Mouse (Mus musculus) limb, embryonic 12.5 days (tissue): ENCODE measurements around the gene Msantd2. TPM values are rescaled to one million over a fixed set of nuclear protein-coding genes. Genes with fewer than 3 reads are reported as not detected.
A peak's percentile ranks its signal among the peaks of the same experiment; 100 is the strongest.

Experiments
- ATAC-seq: fragments of 200-750 bp; cut with Nextera tagmentation; 2 replicates; pipeline ENCODE4 v1.8.0; 2017; ENCODE audit warnings: low read depth, moderate TSS enrichment; ENCODE audit not compliant: insufficient number of reproducible peaks, insufficient read depth, low FRiP score, low TSS enrichment
- H3K27ac ChIP-seq: fragments of 300-500 bp; sonication (generic); 2 replicates; pipeline ENCODE4 v1.5.1; 2016; ENCODE audit warnings: mild to moderate bottlenecking, moderate library complexity
- H3K27me3 ChIP-seq: fragments of 300-500 bp; sonication (generic); 2 replicates; pipeline ENCODE4 v1.6.1; 2016; ENCODE audit warnings: mild to moderate bottlenecking, moderate library complexity
- H3K36me3 ChIP-seq: fragments of 300-500 bp; sonication (generic); 2 replicates; pipeline ENCODE4 v1.6.1; 2016; ENCODE audit warnings: mild to moderate bottlenecking, moderate library complexity
- H3K4me1 ChIP-seq: fragments of 300-500 bp; sonication (generic); replicated peaks from 2 replicates; pipeline ENCODE4 v1.6.1; 2016
- H3K4me2 ChIP-seq: fragments of 300-500 bp; sonication (generic); 2 replicates; pipeline ENCODE4 v1.6.1; 2016; ENCODE audit warnings: mild to moderate bottlenecking, moderate library complexity
- H3K4me3 ChIP-seq: fragments of 300-500 bp; sonication (generic); replicated peaks from 2 replicates; pipeline ENCODE4 v1.5.1; 2016; ENCODE audit warnings: mild to moderate bottlenecking
- H3K9ac ChIP-seq: fragments of 300-500 bp; sonication (generic); replicated peaks from 2 replicates; pipeline ENCODE4 v1.6.1; 2016; ENCODE audit warnings: mild to moderate bottlenecking, moderate library complexity
- H3K9me3 ChIP-seq: fragments of 300-500 bp; sonication (generic); 2 replicates; pipeline ENCODE4 v1.6.1; 2016; ENCODE audit warnings: mild to moderate bottlenecking, moderate library complexity
- WGBS: fragments of 180-500 bp; shearing (Covaris S2); methylation state at CpG from one replicate; pipeline ENCODE4 v1.1.7; 2016; 5-methylcytosine and 5-hydroxymethylcytosine counted together
- polyA plus RNA-seq: library from polyadenylated mRNA; unstranded; fragments of >200 nt; fragmentation: Nextera tagmentation; extraction: Ambion mirVana; gene quantifications from 2 replicates; pipeline ENCODE4 v1.2.1, GENCODE M21; 2016

Gene Msantd2
- polyA plus RNA-seq, 1 experiment from 2014 or later, result 40.4 TPM

DNA sequence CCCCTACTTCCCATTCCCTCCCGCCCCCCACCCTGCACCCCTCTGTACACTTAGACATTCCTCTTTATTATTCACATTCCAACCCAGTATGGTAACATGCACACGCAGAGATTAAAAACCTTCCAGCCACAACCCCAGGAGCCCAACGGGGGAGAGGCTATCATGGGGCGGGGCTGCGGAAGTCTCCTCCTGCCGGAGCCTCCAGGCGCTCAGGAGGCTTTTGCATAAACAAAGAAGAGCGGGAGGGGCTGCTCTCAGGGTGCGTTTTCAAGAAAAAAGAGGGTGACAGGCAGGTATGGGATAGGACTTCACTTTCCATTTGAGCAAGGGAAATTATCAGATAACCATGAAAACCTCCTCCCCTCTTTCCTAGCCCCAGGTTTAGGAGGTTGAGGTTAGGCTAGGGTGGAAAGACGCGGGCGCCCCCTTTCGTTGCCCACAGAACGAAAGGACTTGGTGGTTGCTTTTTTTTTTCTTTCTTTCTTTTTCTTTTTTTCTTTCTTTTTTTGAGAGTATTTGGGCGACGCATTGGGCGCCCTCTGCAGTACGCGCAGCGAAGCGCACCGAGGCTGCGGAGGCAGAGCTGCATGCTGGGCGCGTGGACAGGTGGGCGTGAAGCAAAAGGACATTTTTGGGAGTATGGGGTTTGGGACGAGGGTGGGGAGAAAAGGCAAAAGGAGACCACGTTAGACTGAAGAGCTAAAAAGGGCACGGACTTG lies 55.5 kb downstream of the Msantd2 start:
- H3K4me1 ChIP-seq, result peaks cover 22% of the 10 kb centered on the region
- no peak; the same call in 1 of the 2 replicates for ATAC-seq
- H3K27ac ChIP-seq, result no peak overlapping the region
- 2% methylated on average over 29 of the region's 29 CpGs for WGBS
- H3K9ac ChIP-seq, result peak overlapping the region; percentile 12; the same call in 1 of the 2 replicates
- H3K4me3 ChIP-seq, result peak overlapping the region; percentile 24
- peaks cover 78% of the 10 kb centered on the region for H3K27me3 ChIP-seq
- no peaks in the 10 kb centered on the region for H3K9me3 ChIP-seq
- no peaks in the 10 kb centered on the region for H3K36me3 ChIP-seq
- H3K4me2 ChIP-seq, result peak overlapping the region; percentile 52

DNA sequence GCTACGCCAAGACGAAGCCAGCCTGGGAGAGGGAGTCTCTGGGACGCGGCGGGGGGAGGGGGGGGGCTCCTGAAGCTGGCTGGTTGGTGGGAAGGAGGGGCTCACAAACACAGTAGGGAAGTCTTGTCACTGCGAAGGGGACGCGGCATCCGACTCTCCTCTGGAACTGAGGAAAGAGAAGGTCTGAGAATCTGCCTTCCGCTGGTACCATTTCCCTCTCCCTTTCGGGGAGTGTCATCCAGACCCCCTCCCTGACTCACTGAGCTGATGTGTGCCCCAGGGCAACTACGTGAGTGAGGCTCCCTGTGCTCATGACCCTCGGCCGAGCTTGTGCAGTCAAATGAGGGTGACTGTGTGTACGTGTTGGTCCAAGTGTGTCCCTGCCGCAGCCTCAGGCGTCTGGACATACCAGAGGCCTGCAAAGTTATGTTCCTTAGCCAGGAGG lies 56.1 kb downstream of the Msantd2 start:
- Histone ChIP-seq H3K4me2 (peak overlapping the region; percentile 52), H3K27ac (no peak overlapping the region), H3K9ac (0 out of 2 replicates have a peak overlapping the region, but pooled peaks have one; percentile 12), H3K4me3 (peak overlapping the region; percentile 24), H3K36me3 (no peaks in the 10 kb centered on the region), H3K9me3 (no peaks in the 10 kb centered on the region), H3K4me1 (peaks cover 22% of the 10 kb centered on the region), H3K27me3 (peaks cover 78% of the 10 kb centered on the region)
- WGBS, result 11% methylated on average over 15 of the region's 17 CpGs
- 0 out of 2 replicates have a peak, but pooled peaks have one; percentile 40 for ATAC-seq

DNA sequence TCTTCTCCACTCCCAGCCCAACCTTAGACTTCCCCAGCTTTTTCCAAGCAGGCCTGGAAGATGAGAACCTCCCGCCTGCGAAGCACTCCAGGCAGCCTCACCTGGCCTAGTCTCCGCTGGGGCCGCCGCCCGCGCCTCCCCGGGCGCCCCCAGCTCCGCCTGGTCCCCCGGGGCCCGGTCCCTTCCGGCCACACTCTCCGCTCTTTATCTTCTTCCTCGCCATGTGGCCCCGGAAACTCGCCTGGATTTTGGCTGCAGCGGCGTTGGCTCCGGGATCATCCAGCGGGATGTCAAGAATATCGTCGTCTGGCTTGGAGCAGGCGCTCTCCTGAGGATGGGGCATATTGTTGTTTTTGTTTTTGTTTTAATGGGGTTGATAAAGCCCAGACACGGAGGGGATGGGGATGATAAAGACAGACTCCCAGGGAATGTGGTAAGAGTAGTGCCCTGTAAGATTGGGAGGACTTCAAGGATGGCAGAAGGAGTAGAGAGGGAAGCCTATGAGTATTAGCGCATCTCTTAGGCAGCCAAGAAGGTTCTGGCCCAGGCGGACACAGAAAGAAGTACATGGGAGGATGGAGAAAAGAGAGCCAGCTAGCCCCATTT lies 56.8 kb downstream of the Msantd2 start:
- Histone ChIP-seq H3K27me3 (peaks cover 81% of the 10 kb centered on the region), H3K27ac (no peak overlapping the region), H3K4me3 (0 out of 2 replicates have a peak overlapping the region, but pooled peaks have one; percentile 15), H3K36me3 (no peaks in the 10 kb centered on the region), H3K9ac (0 out of 2 replicates have a peak overlapping the region, but pooled peaks have one; percentile 1), H3K4me1 (peaks cover 22% of the 10 kb centered on the region), H3K9me3 (no peaks in the 10 kb centered on the region), H3K4me2 (0 out of 2 replicates have a peak overlapping the region, but pooled peaks have one; percentile 32)
- WGBS, result 8% methylated on average over 26 of the region's 27 CpGs
- ATAC-seq, result no peak

DNA sequence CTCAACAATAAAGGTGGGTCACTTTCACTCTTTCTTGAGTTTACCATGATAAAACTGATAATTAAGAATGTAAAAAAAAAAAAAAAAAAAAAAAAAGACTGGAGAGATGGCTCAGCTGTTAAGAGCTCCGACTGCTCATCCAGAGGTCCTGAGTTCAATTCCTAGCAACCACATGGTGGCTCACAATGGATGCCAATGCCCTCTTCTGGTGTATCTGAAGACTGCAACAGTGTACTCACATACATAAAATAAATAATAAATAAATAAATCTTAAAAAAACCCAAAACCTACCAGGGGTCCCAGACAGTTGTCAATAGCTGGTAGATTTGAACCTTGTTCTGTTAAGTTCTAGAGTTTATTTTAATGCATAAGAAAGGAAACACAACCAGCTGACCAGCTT lies 57.8 kb downstream of the Msantd2 start:
- Histone ChIP-seq H3K27ac (no peak overlapping the region), H3K9me3 (no peaks in the 10 kb centered on the region), H3K4me3 (no peak overlapping the region), H3K9ac (no peak overlapping the region), H3K36me3 (no peaks in the 10 kb centered on the region), H3K4me2 (no peak overlapping the region), H3K4me1 (peaks cover 19% of the 10 kb centered on the region), H3K27me3 (peaks cover 91% of the 10 kb centered on the region)
- ATAC-seq, result no peak
- 89% methylated on average over 1 of the region's 1 CpGs for WGBS

DNA sequence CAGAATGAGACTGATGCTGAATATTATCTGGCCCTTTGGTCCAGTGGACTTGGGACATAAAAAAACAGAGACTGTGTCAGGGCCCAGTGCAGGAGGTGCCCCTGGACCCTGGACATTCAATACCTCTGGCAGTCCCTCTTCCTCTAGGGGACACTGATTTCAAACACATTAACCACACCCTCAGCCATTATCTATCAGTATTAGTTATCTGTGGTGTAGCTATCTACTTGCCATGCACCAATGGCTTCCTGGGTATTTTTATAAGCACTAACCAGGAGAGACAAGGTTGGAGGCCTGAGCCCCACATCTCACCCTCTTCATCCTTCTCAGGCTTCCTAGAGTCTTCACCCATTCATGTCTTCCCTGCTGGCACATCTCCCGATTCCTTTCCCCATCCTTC lies 61.3 kb downstream of the Msantd2 start:
- H3K27me3 ChIP-seq, result peaks cover 95% of the 10 kb centered on the region

DNA sequence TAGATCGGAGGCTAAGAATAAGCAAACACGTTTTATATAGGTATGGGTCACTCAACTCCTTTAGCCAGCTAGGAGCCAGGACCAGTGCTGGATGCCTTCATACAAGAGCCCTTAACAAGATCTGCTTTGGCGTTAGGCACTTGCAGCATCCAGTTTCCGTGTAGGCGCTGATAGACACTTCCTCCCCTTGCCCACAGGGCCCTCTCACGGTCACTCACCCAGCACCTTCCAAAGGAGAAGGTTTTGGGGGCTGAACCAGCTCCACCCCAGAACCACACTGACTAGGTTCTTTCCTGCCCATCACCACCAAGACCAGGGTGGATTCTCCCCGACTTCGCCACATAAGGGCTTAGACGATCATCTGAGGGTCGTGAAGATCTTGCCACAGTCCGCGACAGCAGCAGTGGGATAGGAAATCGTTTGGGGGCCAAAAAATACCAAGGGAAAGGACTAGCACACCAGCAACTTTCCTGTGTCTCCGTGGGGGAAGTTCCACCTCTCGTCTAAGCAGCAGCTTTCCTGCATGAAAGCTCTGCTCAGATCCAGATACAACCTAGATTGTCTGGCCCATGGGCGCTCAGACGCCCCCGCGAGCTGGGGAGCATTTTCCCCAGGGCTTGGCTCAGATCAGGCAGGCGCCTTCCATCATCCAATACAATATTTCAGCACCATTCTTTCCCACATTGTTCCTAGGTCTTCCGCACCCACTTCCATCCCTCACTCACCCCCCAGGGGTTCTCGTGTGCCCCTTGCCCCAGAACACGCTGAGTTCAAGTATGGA lies 62.8 kb downstream of the Msantd2 start:
- no peaks in the 10 kb centered on the region for H3K9me3 ChIP-seq
- 2% methylated on average over 23 of the region's 23 CpGs for WGBS
- peak overlapping the region; percentile 44 for H3K4me3 ChIP-seq
- ATAC-seq, result no peak
- peak overlapping the region; percentile 87 for H3K4me2 ChIP-seq
- peaks cover 89% of the 10 kb centered on the region for H3K27me3 ChIP-seq
- peak overlapping the region; percentile 37; the same call in 1 of the 2 replicates for H3K9ac ChIP-seq
- H3K27ac ChIP-seq, result no peak overlapping the region
- no peaks in the 10 kb centered on the region for H3K36me3 ChIP-seq
- H3K4me1 ChIP-seq, result peaks cover 24% of the 10 kb centered on the region

More for the DNA sequence above, 61.3 kb downstream of the Msantd2 start:
- H3K27ac ChIP-seq, result no peak overlapping the region
- WGBS, result 63% methylated on average over 1 of the region's 1 CpGs
- H3K36me3 ChIP-seq, result no peaks in the 10 kb centered on the region
- H3K4me3 ChIP-seq, result no peak overlapping the region
- ATAC-seq, result no peak
- no peak overlapping the region for H3K9ac ChIP-seq
- H3K9me3 ChIP-seq, result no peaks in the 10 kb centered on the region
- H3K4me2 ChIP-seq, result no peak overlapping the region
- peaks cover 26% of the 10 kb centered on the region for H3K4me1 ChIP-seq

DNA sequence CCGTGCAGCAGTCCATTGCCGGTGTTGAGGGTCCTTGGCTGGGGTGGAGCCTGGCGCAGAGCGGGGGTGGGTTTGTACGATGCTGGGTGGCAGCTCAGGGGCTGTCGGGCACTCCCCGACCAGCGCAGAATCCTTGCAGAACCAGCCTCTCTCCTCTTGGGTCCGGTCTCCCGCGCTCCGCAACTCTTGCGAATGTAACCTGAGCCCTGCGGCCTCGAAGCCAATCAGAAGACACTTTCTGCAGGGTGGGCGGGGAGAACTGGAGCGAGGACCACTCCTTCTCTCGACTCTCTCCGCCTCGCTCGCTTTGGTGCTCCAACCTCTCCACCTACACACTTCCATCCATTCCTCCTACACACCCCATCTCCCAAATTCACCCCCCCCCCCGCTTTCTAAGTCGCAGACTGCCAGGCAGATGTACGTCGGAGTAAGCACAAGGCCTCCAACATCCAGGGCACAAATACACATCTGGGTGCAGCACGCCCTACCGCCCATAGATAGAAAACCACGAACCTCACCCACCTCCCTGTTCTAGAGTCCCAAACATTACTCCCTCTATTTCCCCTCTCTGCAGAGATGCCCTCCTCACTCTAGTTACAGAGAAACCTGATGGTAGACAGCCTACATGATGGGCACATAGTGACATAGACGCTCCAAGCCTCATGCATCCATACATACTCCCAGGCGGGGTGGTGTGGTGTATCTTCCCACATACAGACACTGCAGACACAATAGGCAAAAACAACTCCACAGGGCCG lies 63.6 kb downstream of the Msantd2 start, which contains the start of gene Nrgn:
Gene Nrgn (minus strand): TSS at position 369 of the 758 bp plus-strand sequence.
- H3K9ac ChIP-seq, result peak within 1 kb of the TSS; percentile 37; the same call in 1 of the 2 replicates
- no peaks in the 10 kb centered on the region for H3K9me3 ChIP-seq
- no peak within 1 kb of the TSS for H3K27ac ChIP-seq
- WGBS, result 5% methylated on average over 31 of the region's 31 CpGs
- peaks cover 81% of the 10 kb centered on the region for H3K27me3 ChIP-seq
- H3K36me3 ChIP-seq, result no peaks in the 10 kb centered on the region
- peak within 1 kb of the TSS; percentile 44 for H3K4me3 ChIP-seq
- peak; percentile 88 for ATAC-seq
- peak within 1 kb of the TSS; percentile 87 for H3K4me2 ChIP-seq
- H3K4me1 ChIP-seq, result peaks cover 30% of the 10 kb centered on the region

DNA sequence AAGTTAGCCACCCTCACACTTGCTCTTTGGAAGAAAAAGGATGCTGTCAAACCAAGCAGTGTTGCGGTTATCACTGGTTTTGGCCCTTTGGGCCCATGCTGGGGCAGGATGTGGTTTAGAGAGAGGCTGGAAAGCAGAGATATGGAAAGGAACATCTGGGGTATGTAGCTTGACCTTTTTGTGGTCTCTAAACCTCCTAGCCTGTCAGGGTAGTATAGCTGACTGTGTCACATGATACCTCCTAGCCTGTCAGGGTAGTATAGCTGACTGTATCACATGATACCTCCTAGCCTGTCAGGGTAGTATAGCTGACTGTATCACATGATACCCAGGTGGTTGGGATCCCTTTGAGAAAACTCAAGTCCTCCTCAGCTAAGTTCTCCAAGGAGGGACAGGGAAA lies 65.2 kb downstream of the Msantd2 start:
- Histone ChIP-seq H3K36me3 (no peaks in the 10 kb centered on the region), H3K4me2 (no peak overlapping the region), H3K4me3 (no peak overlapping the region), H3K27ac (no peak overlapping the region), H3K27me3 (peaks cover 69% of the 10 kb centered on the region), H3K9ac (no peak overlapping the region), H3K4me1 (peaks cover 30% of the 10 kb centered on the region), H3K9me3 (no peaks in the 10 kb centered on the region)
- no peak for ATAC-seq
- 84% methylated on average over 1 of the region's 1 CpGs for WGBS

DNA sequence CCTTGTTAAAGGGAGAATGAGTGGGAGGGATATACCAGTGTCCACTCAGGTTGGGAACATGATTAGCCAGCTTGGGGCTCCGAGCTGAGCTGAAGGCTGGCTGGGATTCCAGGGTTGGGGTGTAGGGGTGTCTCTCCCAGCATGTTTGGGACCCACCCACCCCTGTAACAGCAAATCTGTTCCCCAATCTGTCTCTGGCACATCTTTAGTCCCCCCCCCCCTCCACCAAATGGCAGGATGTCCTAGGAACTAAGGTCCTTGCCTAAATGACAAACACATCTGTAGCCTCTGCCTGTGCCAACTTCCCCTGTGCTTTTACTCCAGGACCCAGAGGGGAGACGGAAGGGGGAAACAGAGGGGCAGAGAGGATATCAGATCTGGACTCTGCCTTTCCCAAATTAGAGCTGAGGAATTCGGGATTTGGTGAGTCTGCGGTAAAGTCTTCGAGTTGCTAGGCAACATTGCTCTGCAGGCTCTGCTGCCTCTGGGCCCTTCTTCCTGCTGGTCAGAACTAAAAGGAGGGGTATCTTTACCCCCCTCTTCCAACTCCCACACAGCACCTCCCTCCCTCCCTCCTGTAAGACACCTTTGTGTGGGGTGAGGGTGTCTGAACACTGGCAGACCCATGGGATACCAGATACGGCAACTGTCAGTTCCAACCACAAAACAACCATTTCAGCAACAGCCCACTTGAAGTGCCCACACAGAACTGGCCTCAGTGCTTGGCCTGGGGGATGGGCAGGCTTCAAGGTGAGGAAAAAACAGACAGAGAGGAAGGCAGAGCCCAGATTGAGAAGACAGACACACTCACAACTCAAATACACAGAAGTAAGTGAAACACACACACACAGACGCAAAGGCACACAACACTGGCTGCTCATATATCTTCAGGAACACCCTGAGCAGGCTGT lies 66.0 kb downstream of the Msantd2 start, which contains the start of gene Siae:
Gene Siae (plus strand): TSS at position 861 of the 911 bp plus-strand sequence.
- H3K4me3 ChIP-seq, result no peak within 1 kb of the TSS
- H3K4me2 ChIP-seq, result no peak within 1 kb of the TSS
- ATAC-seq, result no peak
- no peaks in the 10 kb centered on the region for H3K9me3 ChIP-seq
- 30% methylated on average over 7 of the region's 7 CpGs for WGBS
- H3K9ac ChIP-seq, result no peak within 1 kb of the TSS
- no peaks in the 10 kb centered on the region for H3K36me3 ChIP-seq
- H3K27ac ChIP-seq, result no peak within 1 kb of the TSS
- peaks cover 30% of the 10 kb centered on the region for H3K4me1 ChIP-seq
- H3K27me3 ChIP-seq, result peaks cover 61% of the 10 kb centered on the region

DNA sequence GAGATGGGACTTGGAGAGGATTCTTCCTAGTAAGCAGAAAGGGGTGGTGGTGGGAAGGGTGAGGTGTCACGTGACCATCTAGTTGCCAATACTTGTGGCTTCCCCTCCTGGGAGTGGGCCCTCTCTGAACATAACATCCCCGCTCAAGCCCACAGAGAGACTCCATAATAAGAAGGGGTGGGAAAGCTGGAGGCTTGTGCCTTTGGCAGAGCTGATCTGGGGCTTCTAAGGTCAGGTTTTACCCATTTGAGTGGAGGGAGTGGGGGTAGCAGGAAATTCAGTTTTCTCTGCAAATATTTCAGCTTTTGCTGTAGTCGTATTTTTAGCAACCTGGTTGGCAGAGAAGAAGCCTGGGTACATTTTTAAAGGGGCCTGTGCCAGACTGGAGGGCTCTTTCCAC lies 67.2 kb downstream of the Msantd2 start:
- Histone ChIP-seq H3K4me3 (no peak overlapping the region), H3K4me1 (peaks cover 30% of the 10 kb centered on the region), H3K9me3 (no peaks in the 10 kb centered on the region), H3K4me2 (no peak overlapping the region), H3K9ac (no peak overlapping the region), H3K27ac (no peak overlapping the region), H3K36me3 (no peaks in the 10 kb centered on the region), H3K27me3 (peaks cover 48% of the 10 kb centered on the region)
- ATAC-seq, result no peak
- 80% methylated on average over 3 of the region's 3 CpGs for WGBS
